Mouse (Mus musculus) thymus, postnatal 4 days (tissue): ENCODE data around the gene Rsph10b.
"Not testable (repeated sequence)": the region's sequence is repeated elsewhere in the genome, so short reads cannot be mapped to it uniquely, and the experiment has no call there.

Source experiments
- DNase-seq: peaks from one replicate; pipeline ENCODE4 v3.0.0; 2021

The Rsph10b gene

DNA sequence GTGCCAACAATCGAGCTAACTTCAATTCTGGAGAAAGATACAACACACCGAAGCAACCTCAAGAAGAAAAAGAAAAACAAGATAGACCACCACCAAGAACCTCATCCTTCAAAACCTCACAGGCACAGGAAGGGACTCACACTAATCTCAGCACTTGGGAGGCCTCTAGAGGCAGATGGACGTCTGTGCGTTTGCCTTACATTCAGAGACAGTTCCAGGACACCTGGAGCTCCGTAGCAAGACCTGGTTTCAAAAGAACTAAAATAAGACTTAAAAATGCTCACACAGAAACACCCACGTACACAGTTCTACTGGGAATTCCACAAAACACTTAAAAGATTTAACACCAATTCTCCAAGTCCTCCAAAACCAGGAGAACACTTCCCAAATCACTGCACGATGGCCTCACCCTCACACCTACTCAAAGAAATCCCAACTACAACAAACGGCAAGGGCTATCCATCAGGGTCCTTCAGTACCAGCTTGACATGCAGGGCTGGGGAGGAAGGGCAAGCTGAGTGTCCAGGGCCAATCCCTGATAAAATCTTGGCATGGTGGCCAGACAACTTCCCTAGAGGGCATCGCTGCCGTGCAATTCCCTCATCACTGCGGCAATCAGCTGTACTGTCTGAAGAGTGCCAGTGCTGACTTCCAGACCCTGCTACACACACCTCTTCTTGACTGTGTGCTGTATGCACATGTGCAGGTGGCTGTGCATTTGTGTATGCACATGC, 62.0 kb downstream of the Rsph10b start:
- DNase-seq: no peak

GRCm38 (mm10) chr5:143999409-143999808, 66.6 kb downstream of the Rsph10b start:
- peak; percentile 28 for DNase-seq

- no peak for DNase-seq
These were observed 69.8 kb downstream of the Rsph10b start for GRCm38 (mm10) chr5:144002461-144003192.

DNA sequence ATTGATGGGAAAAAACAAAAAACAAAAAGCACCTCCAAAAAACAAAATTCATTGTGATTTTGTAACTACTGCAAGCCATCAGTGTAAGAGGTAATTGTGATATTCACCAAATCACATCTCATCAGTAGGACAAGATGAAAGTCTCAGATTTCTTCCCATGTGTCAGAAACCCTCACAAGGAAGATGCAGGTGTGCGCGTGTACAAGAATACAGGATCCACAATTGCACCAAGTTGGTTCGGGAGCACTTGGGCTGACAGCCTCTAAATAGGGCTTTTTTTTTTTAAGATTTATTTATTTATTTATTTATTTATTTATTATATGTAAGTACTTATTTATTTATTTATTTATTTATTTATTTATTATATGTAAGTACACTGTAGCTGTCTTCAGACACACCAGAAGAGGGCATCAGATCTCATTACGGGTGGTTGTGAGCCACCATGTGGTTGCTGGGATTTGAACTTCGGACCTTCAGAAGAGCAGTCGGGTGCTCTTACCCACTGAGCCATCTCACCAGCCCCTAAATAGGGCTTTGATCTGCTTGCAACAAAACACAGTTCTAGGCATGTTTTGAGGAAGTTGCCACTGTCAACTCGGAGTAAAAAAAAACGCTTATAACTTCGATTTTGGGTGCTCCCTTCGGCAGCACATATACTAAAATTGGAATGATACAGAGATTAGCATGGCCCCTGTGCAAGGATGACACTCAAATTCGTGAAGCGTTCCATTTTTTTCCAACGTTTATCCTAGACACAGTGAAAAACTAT, 80.7 kb downstream of the Rsph10b start:
- DNase-seq: not testable (repeated sequence)

DNA sequence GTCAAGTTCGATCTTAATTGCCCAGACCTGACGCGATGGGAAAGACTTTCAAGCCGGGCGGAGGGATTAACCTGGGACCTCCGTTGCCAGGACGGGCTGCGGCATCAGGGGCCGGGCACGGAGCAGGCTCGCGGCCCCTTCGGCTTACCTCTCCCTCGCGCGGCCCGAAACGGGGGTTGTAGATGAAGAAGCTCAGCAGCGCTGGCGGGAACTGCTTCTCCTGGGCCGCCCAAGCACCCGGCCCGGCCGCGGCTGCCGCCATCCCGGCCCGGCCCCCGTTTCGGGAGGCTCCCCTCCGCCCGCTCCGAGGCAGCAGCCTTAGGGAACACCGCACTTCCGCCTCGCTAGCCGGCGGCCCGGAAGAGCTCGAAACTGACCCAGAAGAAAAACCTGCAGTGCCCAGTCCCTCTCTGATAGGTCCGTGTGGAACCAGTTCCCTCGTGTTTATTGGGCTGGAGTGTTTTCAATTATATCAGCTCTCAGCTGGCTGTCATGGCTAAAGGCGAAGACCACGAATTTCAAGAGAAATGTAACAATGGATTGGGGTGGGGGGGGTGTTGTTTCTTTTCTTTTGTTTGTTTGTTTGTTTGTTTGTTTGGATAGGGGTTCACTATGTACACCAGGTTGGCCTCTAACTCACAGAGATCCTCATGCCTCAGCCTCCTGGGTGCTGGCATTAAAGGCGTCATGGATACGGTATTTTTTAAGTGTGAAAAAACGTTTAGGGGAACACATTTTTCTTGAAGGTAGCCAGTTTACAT, 81.9 kb downstream of the Rsph10b start, which contains the start of gene Ccz1:
TSS of gene Ccz1 (minus strand) at position 327 of the 761 bp plus-strand sequence.
- DNase-seq: peak; percentile 81

DNA sequence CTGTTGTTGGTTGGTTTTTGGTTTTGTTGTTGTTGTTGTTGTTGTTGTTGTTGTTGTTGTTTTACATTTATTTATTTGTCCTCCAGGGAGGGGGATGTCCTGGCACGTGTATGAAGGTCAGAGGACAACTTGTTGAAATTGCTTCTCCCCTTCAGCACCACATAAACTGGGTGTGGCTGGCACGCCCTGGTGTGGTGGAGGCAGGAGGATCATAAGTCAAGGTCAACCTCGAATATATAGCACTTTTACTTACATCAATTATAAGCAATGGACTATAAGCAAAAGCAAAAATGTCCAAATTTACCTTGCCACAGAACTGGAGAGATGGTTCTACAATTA, 82.4 kb downstream of the Rsph10b start:
- DNase-seq: no peak

DNA sequence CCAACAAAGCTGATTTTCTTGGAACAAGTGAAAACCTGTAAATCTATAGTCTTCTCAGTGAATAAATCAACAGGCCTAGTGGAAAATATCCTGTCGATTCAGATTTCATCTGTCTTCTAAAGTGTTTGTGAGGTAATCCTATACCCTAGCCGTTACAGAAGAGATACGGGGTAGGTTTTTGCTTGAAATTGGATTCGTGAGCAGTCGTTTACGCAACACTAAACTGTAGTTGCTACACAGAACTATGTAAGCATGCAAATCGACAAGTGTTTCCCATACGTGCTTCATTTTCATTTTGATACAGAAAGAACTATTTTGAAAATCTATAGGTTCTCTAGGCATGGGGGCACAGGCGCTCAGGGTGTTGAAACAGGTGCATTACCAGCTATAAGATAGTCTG, 83.0 kb downstream of the Rsph10b start:
- no peak for DNase-seq

DNA sequence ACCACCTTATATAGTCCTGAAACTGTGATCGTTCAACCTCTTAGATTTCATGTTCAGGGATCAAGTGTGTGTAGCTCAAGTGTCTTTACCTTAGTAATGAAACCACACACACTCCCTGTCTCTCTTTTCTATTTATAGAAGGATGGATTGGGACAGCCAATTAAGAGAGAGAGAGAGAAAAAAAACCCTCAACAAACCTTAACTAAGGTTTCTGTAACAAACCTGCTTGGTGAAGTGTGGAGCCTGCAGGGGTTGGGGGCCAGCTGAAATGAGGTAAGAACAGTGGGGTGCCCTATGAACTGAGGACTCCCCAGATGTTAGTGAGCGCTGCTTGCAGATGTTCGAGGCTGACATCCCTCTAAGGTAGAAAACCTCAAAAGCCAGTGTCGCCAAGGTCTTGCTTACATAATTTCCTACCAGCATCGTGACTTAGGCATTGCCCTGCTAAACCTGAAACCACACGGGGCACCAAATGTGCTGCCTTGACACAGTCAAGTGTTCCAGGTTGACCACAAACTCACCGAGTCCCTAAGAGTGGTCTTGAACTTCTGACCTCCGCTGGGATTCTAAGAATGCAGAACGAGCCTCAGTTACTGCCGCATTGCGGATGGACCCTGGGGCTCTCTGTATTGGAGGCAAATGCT, 93.9 kb downstream of the Rsph10b start, which contains the start of gene Ocm:
TSS of gene Ocm (minus strand) at position 51 of the 644 bp plus-strand sequence.
- no peak for DNase-seq

- DNase-seq: no peak
These were observed 99.7 kb downstream of the Rsph10b start for GRCm38 (mm10) chr5:144032491-144032890.

DNA sequence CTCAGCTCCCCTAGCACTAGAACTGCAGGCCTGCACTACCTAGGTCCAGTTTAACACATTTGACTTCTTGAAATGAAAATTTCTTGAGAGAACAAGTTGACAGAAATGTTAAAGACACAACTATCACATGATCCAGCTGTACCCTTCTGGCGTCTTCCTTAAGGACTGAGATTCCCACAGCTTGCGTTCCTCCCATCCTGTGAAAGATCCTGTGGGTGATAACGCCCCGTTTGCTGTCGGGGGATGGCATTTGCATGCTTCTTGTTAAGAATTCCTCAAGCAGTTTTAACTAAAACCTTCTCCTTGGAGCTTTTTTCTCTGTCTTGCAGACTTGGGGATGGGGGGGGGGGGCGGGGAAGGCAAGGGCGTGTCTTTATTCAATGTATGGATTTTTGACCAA, 101.7 kb downstream of the Rsph10b start:
- DNase-seq: no peak
